Mouse (Mus musculus) stomach, postnatal 0 days (tissue): ENCODE measurements around the gene Clec1a.

Source experiments
- CTCF ChIP-seq: IDR thresholded peaks from 2 replicates; pipeline ENCODE4 v1.5.1; 2016; ENCODE audit warnings: antibody characterized with exemption, low read depth, mild to moderate bottlenecking, moderate library complexity
- EP300 ChIP-seq: optimal IDR thresholded peaks from 2 replicates; pipeline ENCODE3; 2016; ENCODE audit warnings: antibody characterized with exemption

DNA sequence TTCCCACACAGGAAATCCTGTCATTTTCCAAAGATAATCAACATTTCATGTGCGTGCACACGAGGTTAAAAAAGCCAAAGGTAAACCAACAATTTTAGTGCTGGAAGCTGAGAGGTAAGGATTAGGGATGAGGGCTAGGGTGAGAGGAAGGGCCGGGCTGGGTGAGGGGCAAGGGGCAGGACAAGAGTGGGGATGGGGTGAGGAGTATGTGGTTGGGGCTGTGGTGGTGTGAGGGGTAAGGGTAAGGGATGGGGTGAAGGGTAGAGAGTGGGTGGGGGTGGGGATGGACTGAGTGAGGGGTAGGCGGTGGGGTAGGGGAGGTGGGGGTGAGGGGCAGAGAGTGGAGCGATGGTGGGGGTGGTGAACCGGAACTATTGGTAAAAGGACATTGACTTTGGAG is 58.1 kb downstream of the Clec1a start:
- no peak for TF ChIP-seq CTCF
- TF ChIP-seq EP300 = no peak
